Mouse (Mus musculus) C2C12 (cell line): Measurements from ENCODE around the gene Misp. TPM values are rescaled to one million over a fixed set of nuclear protein-coding genes. Genes with fewer than 3 reads are reported as not detected.

ENCODE experiments used
- H3K27me3 ChIP-seq: one replicate; pipeline ENCODE4 v1.6.1; 2011; ENCODE audit not compliant: control insufficient read depth, insufficient read depth, insufficient read length
- H3K36me3 ChIP-seq: one replicate; pipeline ENCODE4 v1.6.1; 2011; ENCODE audit not compliant: control insufficient read depth, insufficient read depth
- H3K4me3 ChIP-seq: one replicate; pipeline ENCODE4 v1.5.1; 2011; ENCODE audit warnings: mild to moderate bottlenecking, control low read depth; ENCODE audit not compliant: poor library complexity, insufficient read depth, severe bottlenecking
- H3K79me2 ChIP-seq: one replicate; pipeline ENCODE4 v1.6.1; 2011; ENCODE audit not compliant: control insufficient read depth, insufficient read depth
- H3K79me3 ChIP-seq: one replicate; pipeline ENCODE4 v1.6.1; 2011; ENCODE audit warnings: low read depth, control low read depth
- H3ac ChIP-seq: one replicate; pipeline ENCODE3; 2011; ENCODE audit warnings: low read depth; ENCODE audit not compliant: control insufficient read depth, insufficient read length
- CEBPB ChIP-seq: IDR thresholded peaks from one replicate; pipeline ENCODE4 v1.6.1; 2011; ENCODE audit warnings: low read depth, mild to moderate bottlenecking, control low read depth, moderate library complexity
- CTCF ChIP-seq: IDR thresholded peaks from one replicate; pipeline ENCODE4 v1.5.1; 2011; ENCODE audit not compliant: control insufficient read depth, insufficient read depth, insufficient read length
- FOSL1 ChIP-seq: IDR thresholded peaks from one replicate; pipeline ENCODE4 v1.8.0; 2011; ENCODE audit warnings: mild to moderate bottlenecking, low read length; ENCODE audit not compliant: poor library complexity, insufficient read depth, severe bottlenecking
- MAX ChIP-seq: IDR thresholded peaks from one replicate; pipeline ENCODE4 v1.6.1; 2011; ENCODE audit warnings: mild to moderate bottlenecking, control low read depth
- MYOD1 ChIP-seq: IDR thresholded peaks from one replicate; pipeline ENCODE4 v1.6.1; 2011; ENCODE audit warnings: low read depth; ENCODE audit not compliant: control insufficient read depth, insufficient read length
- MYOG ChIP-seq: IDR thresholded peaks from one replicate; pipeline ENCODE4 v1.6.1; 2011; ENCODE audit not compliant: control insufficient read depth, insufficient read length; ENCODE audit errors: extremely low read depth
- USF1 ChIP-seq: IDR thresholded peaks from one replicate; pipeline ENCODE4 v1.6.1; 2011; ENCODE audit warnings: low read depth, mild to moderate bottlenecking, control low read depth, moderate library complexity
- microRNA-seq: library from miRNA; unstranded; fragments of <30 nt; microRNA quantifications from one replicate; pipeline ENCODE4, GENCODE M21; 2019; ENCODE audit warnings: borderline microRNAs expressed
- polyA plus RNA-seq: library from polyadenylated mRNA; unstranded; fragments of >200 nt; fragmentation: generic; extraction: Trizol; gene quantifications from one replicate; pipeline ENCODE4 v1.2.1, GENCODE M21; 2012; ENCODE audit warnings: missing spikeins

Gene Misp
- polyA plus RNA-seq, 1 experiment, result not detected

DNA sequence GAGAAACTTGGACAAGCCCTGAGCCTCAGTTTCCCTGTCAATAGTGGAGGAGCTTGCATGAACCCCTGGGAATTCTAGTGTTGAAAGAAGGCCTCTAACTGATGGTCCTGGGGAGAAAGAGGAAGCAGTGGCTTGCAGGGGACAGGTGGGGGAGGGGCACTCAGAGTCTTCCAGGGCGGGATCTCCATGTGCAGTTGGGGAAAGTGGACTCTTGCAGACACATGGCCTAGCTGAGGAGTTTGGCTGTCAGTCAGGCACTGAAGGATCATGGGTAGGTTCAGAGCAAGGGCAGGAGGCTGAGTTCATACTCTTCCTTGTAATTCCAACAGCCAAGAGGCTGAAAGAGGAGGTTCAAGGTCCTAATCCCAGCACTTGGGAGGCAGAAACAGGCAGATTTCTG is 56.4 kb downstream of the Misp start:
- no peak overlapping the region for H3K4me3 ChIP-seq
- H3K79me3 ChIP-seq, result no peaks in the 10 kb centered on the region
- no peaks in the 10 kb centered on the region for H3K79me2 ChIP-seq
- no peak overlapping the region for H3ac ChIP-seq
- no peaks in the 10 kb centered on the region for H3K27me3 ChIP-seq
- TF ChIP-seq USF1 (no peak), FOSL1 (no peak), CTCF (no peak), MAX (no peak), MYOG (no peak), MYOD1 (no peak), CEBPB (no peak)
- H3K36me3 ChIP-seq, result no peaks in the 10 kb centered on the region

DNA sequence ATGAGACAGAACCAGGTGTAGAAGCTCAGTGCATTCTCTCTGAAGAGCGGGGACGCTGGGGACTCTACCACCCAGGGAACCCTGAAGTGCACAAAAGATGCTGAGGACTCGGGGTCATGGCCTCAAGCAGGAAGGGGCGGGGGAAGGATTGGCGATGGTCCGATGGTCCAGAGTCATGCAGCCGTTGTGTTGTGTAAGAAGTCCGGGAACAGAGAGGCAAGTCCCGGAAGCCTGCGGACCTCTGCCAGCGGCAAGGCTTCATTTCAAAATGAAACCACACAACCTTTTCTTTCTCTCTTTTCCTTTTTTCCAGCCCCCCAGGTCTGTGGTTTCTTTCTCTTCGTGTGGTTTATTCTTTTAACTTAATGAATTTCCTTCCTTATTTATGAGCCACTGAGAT is 57.0 kb downstream of the Misp start:
- H3K36me3 ChIP-seq, result no peaks in the 10 kb centered on the region
- no peak for TF ChIP-seq CEBPB
- no peak for TF ChIP-seq FOSL1
- no peak for TF ChIP-seq MAX
- TF ChIP-seq USF1, result no peak
- no peak for TF ChIP-seq CTCF
- no peak for TF ChIP-seq MYOG
- no peak for TF ChIP-seq MYOD1
- no peaks in the 10 kb centered on the region for H3K27me3 ChIP-seq
- H3ac ChIP-seq, result no peak overlapping the region
- no peaks in the 10 kb centered on the region for H3K79me3 ChIP-seq
- H3K79me2 ChIP-seq, result no peaks in the 10 kb centered on the region
- no peak overlapping the region for H3K4me3 ChIP-seq

DNA sequence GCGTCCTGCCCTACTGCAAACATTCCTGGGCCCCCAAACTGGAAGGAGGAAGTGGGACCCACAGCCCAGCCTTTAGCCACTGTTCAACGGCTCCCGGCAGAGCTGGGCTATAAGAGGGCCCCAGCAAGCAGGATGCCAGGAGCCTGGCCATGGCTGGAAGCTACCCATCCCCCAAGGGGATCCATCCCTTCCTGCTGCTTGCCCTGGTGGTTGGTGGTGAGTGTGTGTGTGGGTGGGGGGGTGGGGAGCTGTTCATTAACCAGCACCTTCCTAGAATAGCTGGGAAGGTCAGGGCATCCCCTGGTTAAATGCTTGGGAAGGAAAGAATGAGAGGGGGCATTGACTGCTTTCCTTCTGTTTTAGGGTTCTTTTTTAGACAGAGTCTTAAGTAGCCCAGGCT is 58.7 kb downstream of the Misp start:
- Histone ChIP-seq H3K4me3 (no peak overlapping the region), H3ac (no peak overlapping the region), H3K79me3 (no peaks in the 10 kb centered on the region), H3K79me2 (no peaks in the 10 kb centered on the region), H3K36me3 (no peaks in the 10 kb centered on the region), H3K27me3 (no peaks in the 10 kb centered on the region)
- TF ChIP-seq FOSL1, result no peak
- no peak for TF ChIP-seq MYOG
- TF ChIP-seq CTCF, result no peak
- TF ChIP-seq USF1, result no peak
- no peak for TF ChIP-seq CEBPB
- no peak for TF ChIP-seq MYOD1
- TF ChIP-seq MAX, result no peak

Small RNA genes within 50 kb of the gene (microRNA-seq; reads per million reads assigned to microRNA genes)
- 0.20 reads per million for gene Mir6910

Other genes with a start within 250 kb of the Misp start
- gene Theg, start 233.7 kb upstream of the Misp start, polyA plus RNA-seq, result not detected
- 0.07 TPM for gene C2cd4c, start 207.0 kb upstream of the Misp start, polyA plus RNA-seq
- 3.5 TPM for gene Shc2, start 183.1 kb upstream of the Misp start, polyA plus RNA-seq
- not detected for gene Odf3l2, start 175.3 kb upstream of the Misp start, polyA plus RNA-seq
- not detected for gene Madcam1, start 156.4 kb upstream of the Misp start, polyA plus RNA-seq
- gene Tpgs1, start 151.6 kb upstream of the Misp start, polyA plus RNA-seq, result 80.7 TPM
- 235 TPM for gene Cdc34, start 138.8 kb upstream of the Misp start, polyA plus RNA-seq
- gene Gzmm, start 132.0 kb upstream of the Misp start, polyA plus RNA-seq, result 0.51 TPM
- gene Bsg, start 116.5 kb upstream of the Misp start, polyA plus RNA-seq, result 749 TPM
- gene Hcn2, start 104.4 kb upstream of the Misp start, polyA plus RNA-seq, result 0.34 TPM
- gene Polrmt, start 74.4 kb upstream of the Misp start, polyA plus RNA-seq, result 56.5 TPM
- gene Fgf22, start 65.9 kb upstream of the Misp start, polyA plus RNA-seq, result 0.29 TPM
- 116 TPM for gene Rnf126, start 54.0 kb upstream of the Misp start, polyA plus RNA-seq
- gene Fstl3, start 43.7 kb upstream of the Misp start, polyA plus RNA-seq, result 12.1 TPM
- gene Prss57, start 30.0 kb upstream of the Misp start, polyA plus RNA-seq, result not detected
- 39.9 TPM for gene Palm, start 27.4 kb upstream of the Misp start, polyA plus RNA-seq
- 345 TPM for gene Ptbp1, start 33.4 kb downstream of the Misp start, polyA plus RNA-seq
- not detected for gene Prtn3, start 53.5 kb downstream of the Misp start, polyA plus RNA-seq
- 2.3 TPM for gene Plppr3, start 53.6 kb downstream of the Misp start, polyA plus RNA-seq
- gene Elane, start 65.3 kb downstream of the Misp start, polyA plus RNA-seq, result not detected
- not detected for gene Cfd, start 69.9 kb downstream of the Misp start, polyA plus RNA-seq
- gene Med16, start 87.9 kb downstream of the Misp start, polyA plus RNA-seq, result 32.5 TPM
- gene Gm26602, start 89.9 kb downstream of the Misp start, polyA plus RNA-seq, result not detected
- gene Kiss1r, start 96.0 kb downstream of the Misp start, polyA plus RNA-seq, result 0.13 TPM
- 46.7 TPM for gene R3hdm4, start 100.2 kb downstream of the Misp start, polyA plus RNA-seq
- gene Arid3a, start 106.1 kb downstream of the Misp start, polyA plus RNA-seq, result 0.74 TPM
- gene Wdr18, start 139.2 kb downstream of the Misp start, polyA plus RNA-seq, result 48.6 TPM
- gene Grin3b, start 149.7 kb downstream of the Misp start, polyA plus RNA-seq, result 0.30 TPM
- gene Tmem259, start 163.3 kb downstream of the Misp start, polyA plus RNA-seq, result 102 TPM
- gene Cnn2, start 167.6 kb downstream of the Misp start, polyA plus RNA-seq, result 437 TPM
- gene Abca7, start 175.5 kb downstream of the Misp start, polyA plus RNA-seq, result 10.7 TPM
- gene Arhgap45, start 195.7 kb downstream of the Misp start, polyA plus RNA-seq, result 1.6 TPM
- 269 TPM for gene Polr2e, start 218.8 kb downstream of the Misp start, polyA plus RNA-seq
- 964 TPM for gene Gpx4, start 226.2 kb downstream of the Misp start, polyA plus RNA-seq